Mouse (Mus musculus): ENCODE data around the gene Ccdc183. TPM values are rescaled to one million over a fixed set of nuclear protein-coding genes. Genes with fewer than 3 reads are reported as not detected.

Ccdc183 gene
- polyA plus RNA-seq, 1 experiment: not detected

GRCm38 (mm10) chr2:25652902-25653301, 35.4 kb upstream of the Ccdc183 start, which contains the start of gene Lcn8:
Gene Lcn8 (plus strand): TSS chr2:25653120.
- Histone ChIP-seq H3K4me1 (ENCODE audit: control insufficient read depth, insufficient read depth, low read length) (no peaks in the 10 kb centered on the region), H3K27ac (ENCODE audit: insufficient read depth, low read depth, low read length) (no peak within 1 kb of the TSS), H3K4me3 (ENCODE audit: insufficient read depth, low read length) (no peak within 1 kb of the TSS)
- TF ChIP-seq POLR2A (IDR thresholded peaks at IDR 0.05; ENCODE audit: borderline replicate concordance, low read depth, low read length) (no peak), CTCF (IDR thresholded peaks at IDR 0.05; ENCODE audit: low read depth, low read length) (no peak)

GRCm38 (mm10) chr2:25639890-25640289, 22.4 kb upstream of the Ccdc183 start:
- H3K27ac ChIP-seq (ENCODE audit: insufficient read depth, low read depth, low read length): no peak overlapping the region
- TF ChIP-seq CTCF (IDR thresholded peaks at IDR 0.05; ENCODE audit: low read depth, low read length): peak; percentile 74
- TF ChIP-seq POLR2A (IDR thresholded peaks at IDR 0.05; ENCODE audit: borderline replicate concordance, low read depth, low read length): no peak

GRCm38 (mm10) chr2:25634046-25634445, 16.6 kb upstream of the Ccdc183 start:
- 0 out of 2 replicates have a peak, but pooled peaks cover 4% of the 10 kb centered on the region for H3K4me1 ChIP-seq (ENCODE audit: control insufficient read depth, insufficient read depth, low read length)
- no peak overlapping the region for H3K27ac ChIP-seq (ENCODE audit: insufficient read depth, low read depth, low read length)
- TF ChIP-seq CTCF (IDR thresholded peaks at IDR 0.05; ENCODE audit: low read depth, low read length) (no peak), POLR2A (IDR thresholded peaks at IDR 0.05; ENCODE audit: borderline replicate concordance, low read depth, low read length) (no peak)
- H3K4me3 ChIP-seq (ENCODE audit: insufficient read depth, low read length): no peak overlapping the region

More at GRCm38 (mm10) chr2:25639890-25640289, 22.4 kb upstream of the Ccdc183 start:
- Histone ChIP-seq H3K4me1 (ENCODE audit: control insufficient read depth, insufficient read depth, low read length) (no peaks in the 10 kb centered on the region), H3K4me3 (ENCODE audit: insufficient read depth, low read length) (no peak overlapping the region)

- H3K4me1 ChIP-seq (ENCODE audit: control insufficient read depth, insufficient read depth, low read length): peaks cover 7% of the 10 kb centered on the region
- TF ChIP-seq POLR2A (IDR thresholded peaks at IDR 0.05; ENCODE audit: borderline replicate concordance, low read depth, low read length) (no peak), CTCF (IDR thresholded peaks at IDR 0.05; ENCODE audit: low read depth, low read length) (no peak)
- H3K4me3 ChIP-seq (ENCODE audit: insufficient read depth, low read length): no peak overlapping the region
- H3K27ac ChIP-seq (ENCODE audit: insufficient read depth, low read depth, low read length): no peak overlapping the region
Measured at GRCm38 (mm10) chr2:25633616-25634015, 16.1 kb upstream of the Ccdc183 start.

GRCm38 (mm10) chr2:25628738-25629137, 11.3 kb upstream of the Ccdc183 start:
- Histone ChIP-seq H3K27ac (ENCODE audit: insufficient read depth, low read depth, low read length) (no peak overlapping the region), H3K4me3 (ENCODE audit: insufficient read depth, low read length) (no peak overlapping the region), H3K4me1 (ENCODE audit: control insufficient read depth, insufficient read depth, low read length) (peaks cover 18% of the 10 kb centered on the region)
- TF ChIP-seq POLR2A (IDR thresholded peaks at IDR 0.05; ENCODE audit: borderline replicate concordance, low read depth, low read length) (no peak), CTCF (IDR thresholded peaks at IDR 0.05; ENCODE audit: low read depth, low read length) (no peak)

- no peak for TF ChIP-seq POLR2A (IDR thresholded peaks at IDR 0.05; ENCODE audit: borderline replicate concordance, low read depth, low read length)
- TF ChIP-seq CTCF (IDR thresholded peaks at IDR 0.05; ENCODE audit: low read depth, low read length): no peak
- Histone ChIP-seq H3K4me1 (ENCODE audit: control insufficient read depth, insufficient read depth, low read length) (peaks cover 18% of the 10 kb centered on the region), H3K4me3 (ENCODE audit: insufficient read depth, low read length) (peak within 1 kb of the TSS; percentile 9; the same call in 1 of the 2 replicates), H3K27ac (ENCODE audit: insufficient read depth, low read depth, low read length) (peak within 1 kb of the TSS; percentile 47)
Measured at GRCm38 (mm10) chr2:25627811-25628210, 10.3 kb upstream of the Ccdc183 start, which contains the start of gene Fcna. Gene Fcna (minus strand): TSS chr2:25628030.

GRCm38 (mm10) chr2:25625986-25626385, 8.5 kb upstream of the Ccdc183 start:
- peaks cover 19% of the 10 kb centered on the region for H3K4me1 ChIP-seq (ENCODE audit: control insufficient read depth, insufficient read depth, low read length)
- no peak overlapping the region for H3K27ac ChIP-seq (ENCODE audit: insufficient read depth, low read depth, low read length)
- H3K4me3 ChIP-seq (ENCODE audit: insufficient read depth, low read length): no peak overlapping the region
- TF ChIP-seq POLR2A (IDR thresholded peaks at IDR 0.05; ENCODE audit: borderline replicate concordance, low read depth, low read length) (no peak), CTCF (IDR thresholded peaks at IDR 0.05; ENCODE audit: low read depth, low read length) (no peak)

- peak within 1 kb of the TSS; percentile 53 for H3K27ac ChIP-seq (ENCODE audit: insufficient read depth, low read depth, low read length)
- TF ChIP-seq POLR2A (IDR thresholded peaks at IDR 0.05; ENCODE audit: borderline replicate concordance, low read depth, low read length) (no peak), CTCF (IDR thresholded peaks at IDR 0.05; ENCODE audit: low read depth, low read length) (peak; percentile 65)
- H3K4me1 ChIP-seq (ENCODE audit: control insufficient read depth, insufficient read depth, low read length): peaks cover 11% of the 10 kb centered on the region
- peak within 1 kb of the TSS; percentile 74 for H3K4me3 ChIP-seq (ENCODE audit: insufficient read depth, low read length)
Measured at GRCm38 (mm10) chr2:25621229-25622200, 4.0 kb upstream of the Ccdc183 start, which contains the start of gene Tmem141. Gene Tmem141 (minus strand): TSS chr2:25622005.

- H3K4me3 ChIP-seq (ENCODE audit: insufficient read depth, low read length): peak overlapping the region; percentile 74
- TF ChIP-seq CTCF (IDR thresholded peaks at IDR 0.05; ENCODE audit: low read depth, low read length) (no peak), POLR2A (IDR thresholded peaks at IDR 0.05; ENCODE audit: borderline replicate concordance, low read depth, low read length) (no peak)
- H3K4me1 ChIP-seq (ENCODE audit: control insufficient read depth, insufficient read depth, low read length): peaks cover 11% of the 10 kb centered on the region
- H3K27ac ChIP-seq (ENCODE audit: insufficient read depth, low read depth, low read length): peak overlapping the region; percentile 39; the same call in 1 of the 2 replicates
Measured at GRCm38 (mm10) chr2:25620852-25621228, 3.4 kb upstream of the Ccdc183 start.

- Histone ChIP-seq H3K4me3 (ENCODE audit: insufficient read depth, low read length) (peak overlapping the region; percentile 74; the same call in 1 of the 2 replicates), H3K4me1 (ENCODE audit: control insufficient read depth, insufficient read depth, low read length) (peaks cover 11% of the 10 kb centered on the region), H3K27ac (ENCODE audit: insufficient read depth, low read depth, low read length) (no peak overlapping the region)
- TF ChIP-seq POLR2A (IDR thresholded peaks at IDR 0.05; ENCODE audit: borderline replicate concordance, low read depth, low read length) (no peak), CTCF (IDR thresholded peaks at IDR 0.05; ENCODE audit: low read depth, low read length) (no peak)
Measured at GRCm38 (mm10) chr2:25620386-25620785, 2.9 kb upstream of the Ccdc183 start.

Measured in bone marrow macrophage, adult 2 months (primary cell).